Mouse (Mus musculus) kidney, embryonic 14.5 days (tissue): ENCODE data around the gene Atg5. TPM values are rescaled to one million over a fixed set of nuclear protein-coding genes. Genes with fewer than 3 reads are reported as not detected.
"Not testable (repeated sequence)": the region's sequence is repeated elsewhere in the genome, so short reads cannot be mapped to it uniquely, and the experiment has no call there.

Source experiments
- ATAC-seq: fragments of 200-750 bp; cut with Nextera tagmentation; 2 replicates; pipeline ENCODE4 v1.8.0; 2017; ENCODE audit warnings: moderate number of reproducible peaks, mild to moderate bottlenecking, moderate TSS enrichment, moderate library complexity; ENCODE audit not compliant: low FRiP score, low TSS enrichment
- H3K27ac ChIP-seq: fragments of 300-500 bp; sonication (generic); 2 replicates; pipeline ENCODE4 v1.5.1; 2014; ENCODE audit warnings: low read depth, mild to moderate bottlenecking, low read length, moderate library complexity, mixed read lengths
- H3K27me3 ChIP-seq: fragments of 300-500 bp; sonication (generic); 2 replicates; pipeline ENCODE4 v1.6.1; 2014; ENCODE audit warnings: mild to moderate bottlenecking, low read length; ENCODE audit not compliant: control insufficient read depth, insufficient read depth
- H3K36me3 ChIP-seq: fragments of 300-500 bp; sonication (generic); 2 replicates; pipeline ENCODE4 v1.6.1; 2014; ENCODE audit warnings: low read length, mixed read lengths; ENCODE audit not compliant: control insufficient read depth, insufficient read depth
- H3K4me1 ChIP-seq: fragments of 300-500 bp; sonication (generic); 2 replicates; pipeline ENCODE4 v1.6.1; 2014; ENCODE audit warnings: low read length, mixed read lengths; ENCODE audit not compliant: control insufficient read depth, insufficient read depth
- H3K4me2 ChIP-seq: fragments of 300-500 bp; sonication (generic); replicated peaks from 2 replicates; pipeline ENCODE4 v1.6.1; 2014; ENCODE audit warnings: low read depth, mild to moderate bottlenecking, low read length
- H3K4me3 ChIP-seq: fragments of 300-500 bp; sonication (generic); 2 replicates; pipeline ENCODE4 v1.5.1; 2014; ENCODE audit warnings: mild to moderate bottlenecking, low read length
- H3K9ac ChIP-seq: fragments of 300-500 bp; sonication (generic); 2 replicates; pipeline ENCODE4 v1.6.1; 2014; ENCODE audit warnings: low read depth, mild to moderate bottlenecking, low read length, moderate library complexity
- H3K9me3 ChIP-seq: fragments of 300-500 bp; sonication (generic); 2 replicates; pipeline ENCODE4 v1.6.1; 2016; ENCODE audit warnings: low read length; ENCODE audit not compliant: control insufficient read depth
- WGBS: fragments of 180-500 bp; shearing (Covaris S2); extraction: QIAGEN DNeasy Blood & Tissue Kit; methylation state at CpG from one replicate; pipeline ENCODE4 v1.1.7; 2014; 5-methylcytosine and 5-hydroxymethylcytosine counted together
- polyA plus RNA-seq: library from polyadenylated mRNA; unstranded; fragments of >200 nt; fragmentation: Nextera tagmentation; extraction: Ambion mirVana; gene quantifications from 2 replicates; pipeline ENCODE4 v1.2.1, GENCODE M21; 2014

The Atg5 gene
- polyA plus RNA-seq, 1 experiment from 2014 or later: 50.2 TPM

DNA sequence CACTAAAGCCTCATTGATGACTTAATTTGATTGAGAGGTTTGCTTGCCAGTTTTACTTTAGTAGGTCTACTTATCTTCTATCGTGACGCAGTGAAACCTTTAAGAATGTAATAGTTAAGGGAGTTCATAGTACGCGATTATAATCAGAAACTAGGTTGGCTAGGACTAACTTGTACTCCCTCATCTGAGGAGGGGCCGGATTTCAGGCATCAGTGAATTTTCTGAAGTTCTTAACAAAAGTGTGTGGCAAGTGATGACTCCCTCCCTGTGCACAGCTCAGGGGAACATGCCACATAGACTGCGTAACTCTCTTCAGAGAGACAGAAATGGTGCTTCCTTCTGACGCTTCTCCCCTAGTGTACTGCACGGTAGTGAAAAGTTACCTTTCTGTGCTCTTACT lies 55.7 kb downstream of the Atg5 start:
- Histone ChIP-seq H3K9ac (no peak overlapping the region), H3K27ac (no peak overlapping the region), H3K4me1 (0 out of 2 replicates have a peak, but pooled peaks cover 2% of the 10 kb centered on the region), H3K4me2 (no peak overlapping the region), H3K27me3 (no peaks in the 10 kb centered on the region), H3K36me3 (peaks cover 3% of the 10 kb centered on the region; the same call in 1 of the 2 replicates), H3K4me3 (no peak overlapping the region), H3K9me3 (no peaks in the 10 kb centered on the region)
- no peak for ATAC-seq
- 90% methylated on average over 8 of the region's 8 CpGs for WGBS

DNA sequence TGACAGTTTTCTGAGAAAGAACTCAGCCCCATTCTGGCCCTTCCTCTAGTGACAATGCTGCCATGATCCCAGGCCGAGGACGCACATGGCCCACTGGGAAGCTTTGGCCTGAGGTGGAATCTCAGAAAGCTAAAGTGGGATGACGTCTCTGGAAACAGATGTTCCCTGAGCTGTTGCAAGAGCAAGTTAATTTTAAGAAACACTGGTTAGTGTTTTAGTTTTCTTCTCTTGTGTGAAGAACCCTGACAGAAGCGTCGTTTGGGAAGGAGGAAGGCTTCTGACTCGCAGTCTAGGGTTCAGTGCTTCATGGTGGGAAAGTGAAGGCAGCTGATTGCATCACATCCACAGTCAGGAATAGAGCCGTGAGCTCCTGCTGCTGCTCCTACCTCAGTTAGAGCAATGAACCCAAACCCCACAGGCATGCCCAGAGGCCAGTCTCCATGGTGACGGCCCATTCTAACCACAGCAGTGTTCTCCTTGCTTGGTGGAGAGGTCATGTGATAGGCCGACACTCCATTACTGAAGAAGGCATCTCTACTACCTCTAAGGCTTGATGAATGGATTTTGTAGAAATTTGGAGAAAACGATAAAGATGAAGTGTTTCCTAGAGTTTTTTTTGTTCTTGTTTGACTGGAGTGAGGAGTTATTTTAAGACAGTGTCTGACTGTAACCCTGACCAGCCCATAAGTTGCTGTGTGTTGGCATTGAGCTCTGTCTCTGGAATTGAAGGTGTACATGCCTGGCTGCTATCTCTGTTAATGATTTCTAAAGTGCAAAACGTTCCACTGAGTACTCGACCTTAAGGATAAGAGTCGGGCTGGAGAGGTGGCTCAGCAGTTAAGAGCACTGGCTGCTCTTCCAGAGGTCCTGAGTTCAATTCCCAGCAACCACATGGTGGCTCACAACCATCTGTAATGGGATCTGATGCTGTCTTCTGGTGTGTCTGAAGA lies 57.7 kb downstream of the Atg5 start:
- no peak overlapping the region for H3K4me3 ChIP-seq
- no peak overlapping the region for H3K4me2 ChIP-seq
- 0 out of 2 replicates have a peak, but pooled peaks cover 2% of the 10 kb centered on the region for H3K4me1 ChIP-seq
- peaks cover 3% of the 10 kb centered on the region; the same call in 1 of the 2 replicates for H3K36me3 ChIP-seq
- H3K27ac ChIP-seq: no peak overlapping the region
- no peaks in the 10 kb centered on the region for H3K27me3 ChIP-seq
- H3K9me3 ChIP-seq: no peaks in the 10 kb centered on the region
- ATAC-seq: no peak
- no peak overlapping the region for H3K9ac ChIP-seq
- WGBS: 72% methylated on average over 13 of the region's 13 CpGs

DNA sequence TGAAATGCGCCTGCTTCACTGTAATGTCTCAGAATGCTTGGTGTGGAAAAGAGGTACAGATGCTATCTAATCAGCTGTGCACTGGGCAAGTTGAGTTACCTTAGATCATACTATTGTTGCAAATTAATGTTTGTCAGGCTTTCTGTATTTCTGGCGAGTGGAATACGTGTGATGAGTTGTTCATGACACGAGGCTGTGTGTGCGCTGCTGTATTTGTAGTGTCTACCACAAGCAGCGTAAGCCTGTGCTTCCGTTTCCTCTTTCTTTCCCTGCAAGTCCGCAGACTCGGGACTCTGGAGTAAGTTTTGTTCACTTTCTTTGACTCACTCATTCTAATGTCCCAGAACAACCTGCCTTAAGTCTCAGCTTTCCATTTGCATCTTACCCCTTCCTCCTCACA lies 58.9 kb downstream of the Atg5 start:
- Histone ChIP-seq H3K4me3 (no peak overlapping the region), H3K4me1 (0 out of 2 replicates have a peak, but pooled peaks cover 2% of the 10 kb centered on the region), H3K27ac (no peak overlapping the region), H3K4me2 (no peak overlapping the region), H3K9me3 (no peaks in the 10 kb centered on the region), H3K9ac (no peak overlapping the region), H3K36me3 (0 out of 2 replicates have a peak, but pooled peaks cover 3% of the 10 kb centered on the region), H3K27me3 (no peaks in the 10 kb centered on the region)
- WGBS: 93% methylated on average over 9 of the region's 9 CpGs
- ATAC-seq: no peak

DNA sequence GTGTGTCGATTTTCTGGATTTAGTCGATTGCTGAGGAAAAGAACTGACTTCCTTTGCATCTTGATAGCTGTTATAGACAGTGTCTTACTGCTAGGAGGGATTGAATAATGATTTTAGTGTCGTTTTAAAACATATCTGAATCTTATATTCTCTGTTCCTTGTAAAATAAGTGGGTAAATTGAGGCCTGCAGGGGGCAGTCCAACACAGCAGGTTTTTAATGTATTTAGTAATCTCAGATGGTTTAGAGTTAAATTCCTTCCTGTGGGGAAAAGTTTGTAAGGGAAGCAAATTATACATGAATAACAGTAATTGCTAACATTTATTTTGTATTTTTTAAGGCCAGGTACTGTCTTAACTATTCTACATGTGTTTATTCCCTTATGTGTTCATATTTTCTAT lies 60.2 kb downstream of the Atg5 start:
- Histone ChIP-seq H3K36me3 (no peaks in the 10 kb centered on the region), H3K9ac (no peak overlapping the region), H3K4me3 (no peak overlapping the region), H3K9me3 (no peaks in the 10 kb centered on the region), H3K4me2 (no peak overlapping the region), H3K27ac (no peak overlapping the region), H3K4me1 (0 out of 2 replicates have a peak, but pooled peaks cover under 1% of the 10 kb centered on the region), H3K27me3 (no peaks in the 10 kb centered on the region)
- WGBS: 73% methylated on average over 3 of the region's 3 CpGs
- ATAC-seq: no peak

DNA sequence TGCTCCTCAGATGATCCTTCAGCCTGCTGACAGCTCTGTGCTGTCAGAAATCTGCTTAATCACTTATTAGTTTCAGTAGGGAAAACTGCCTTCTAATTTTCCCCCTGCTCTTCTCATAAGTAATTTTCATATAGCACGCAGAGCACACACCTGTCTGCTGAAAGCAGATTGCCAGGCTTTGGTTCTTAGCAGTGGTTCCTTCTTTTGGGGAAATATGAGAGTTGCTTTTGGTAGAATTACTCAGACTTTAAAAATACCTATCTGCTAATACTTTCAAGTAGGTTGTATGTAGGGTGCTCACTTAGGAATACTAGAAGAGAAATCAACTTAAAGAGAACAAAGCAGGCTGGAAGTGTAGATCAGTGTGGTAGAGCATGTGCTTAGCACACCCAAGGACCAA lies 62.6 kb downstream of the Atg5 start:
- no peak for ATAC-seq
- Histone ChIP-seq H3K27ac (no peak overlapping the region), H3K4me3 (no peak overlapping the region), H3K9me3 (no peaks in the 10 kb centered on the region), H3K27me3 (no peaks in the 10 kb centered on the region), H3K4me2 (no peak overlapping the region), H3K36me3 (no peaks in the 10 kb centered on the region), H3K9ac (no peak overlapping the region), H3K4me1 (no peaks in the 10 kb centered on the region)
- WGBS: 96% methylated on average over 1 of the region's 1 CpGs

DNA sequence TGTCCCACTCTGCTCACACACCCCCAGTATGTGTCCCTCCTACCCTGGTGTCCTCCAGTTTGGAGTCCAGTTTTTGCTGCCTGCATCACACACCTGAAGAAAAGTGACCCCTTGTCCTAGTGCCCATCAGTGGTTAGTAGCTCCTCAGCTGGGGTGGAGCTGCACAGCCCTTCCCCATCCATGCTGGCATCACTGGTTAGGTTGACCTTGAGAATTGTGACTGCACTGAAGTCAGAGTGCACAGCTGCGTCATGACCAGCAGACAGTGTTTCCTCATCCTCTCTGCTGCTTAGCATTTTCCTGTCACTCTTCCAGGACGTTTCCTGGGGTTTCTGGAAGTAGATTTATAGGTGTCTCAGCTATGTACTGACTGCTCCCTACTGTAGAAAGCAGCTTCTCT lies 63.3 kb downstream of the Atg5 start:
- Histone ChIP-seq H3K4me3 (no peak overlapping the region), H3K9me3 (no peaks in the 10 kb centered on the region), H3K27ac (no peak overlapping the region), H3K4me1 (no peaks in the 10 kb centered on the region), H3K36me3 (no peaks in the 10 kb centered on the region), H3K27me3 (no peaks in the 10 kb centered on the region), H3K4me2 (no peak overlapping the region), H3K9ac (no peak overlapping the region)
- WGBS: 63% methylated on average over 2 of the region's 2 CpGs
- ATAC-seq: no peak

DNA sequence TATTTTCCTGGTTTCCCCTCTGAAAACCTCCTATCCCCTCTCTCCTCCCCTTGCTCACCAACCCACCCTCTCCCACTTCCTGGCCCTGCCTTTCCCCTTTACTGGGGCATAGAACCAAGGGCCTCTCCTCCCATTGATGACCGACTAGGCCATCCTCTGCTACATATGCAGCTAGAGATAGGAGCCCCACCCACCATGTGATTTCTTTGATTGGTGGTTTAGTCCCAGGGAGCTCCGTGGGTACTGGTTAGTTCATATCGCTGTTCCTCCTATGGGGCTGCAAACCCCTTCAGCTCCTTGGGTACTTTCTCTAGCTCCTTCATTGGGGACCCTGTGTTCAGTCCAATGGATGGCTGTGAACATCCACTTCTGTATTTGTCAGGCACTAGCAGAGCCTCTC lies 64.5 kb downstream of the Atg5 start:
- not testable (repeated sequence) for H3K27ac ChIP-seq, H3K4me1 ChIP-seq, H3K27me3 ChIP-seq, H3K4me3 ChIP-seq, H3K36me3 ChIP-seq, H3K9me3 ChIP-seq, H3K9ac ChIP-seq, ATAC-seq, H3K4me2 ChIP-seq
- WGBS: 91% methylated on average over 3 of the region's 3 CpGs

DNA sequence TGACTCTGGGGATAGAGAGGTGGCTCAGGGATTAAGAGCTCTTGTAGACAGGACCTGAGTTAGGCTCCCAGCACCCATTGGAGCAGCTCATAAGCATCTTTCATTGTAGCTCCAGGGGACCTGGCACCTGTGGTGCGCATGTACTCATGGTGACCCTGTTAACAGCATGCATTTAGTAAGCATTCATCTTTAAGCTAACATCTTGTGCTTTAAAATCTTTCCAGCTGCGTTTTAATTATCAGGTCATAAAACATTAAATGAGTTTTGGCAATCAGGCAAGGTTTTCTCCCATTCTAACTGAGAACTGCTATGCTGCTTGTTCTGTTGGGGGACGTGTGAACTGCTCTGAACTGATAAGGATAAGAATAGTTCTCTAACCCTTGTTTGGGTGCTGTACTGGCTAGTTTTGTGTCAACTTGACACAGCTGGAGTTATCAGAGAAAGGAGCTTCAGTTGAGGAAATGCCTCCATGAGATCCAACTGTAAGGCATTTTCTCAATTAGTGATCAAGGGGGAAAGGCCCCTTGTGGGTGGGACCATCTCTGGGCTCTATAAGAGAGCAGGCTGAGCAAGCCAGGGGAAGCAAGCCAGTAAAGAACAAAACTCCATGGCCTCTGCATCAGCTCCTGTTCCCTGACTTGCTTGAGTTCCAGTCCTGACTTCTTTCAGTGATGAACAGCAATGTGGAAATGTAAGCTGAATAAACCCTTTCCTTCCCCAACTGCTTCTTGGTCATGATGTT lies 68.7 kb downstream of the Atg5 start:
- not testable (repeated sequence) for ATAC-seq, H3K27ac ChIP-seq, H3K36me3 ChIP-seq, H3K4me1 ChIP-seq, H3K27me3 ChIP-seq, H3K4me2 ChIP-seq, H3K9me3 ChIP-seq, H3K4me3 ChIP-seq, H3K9ac ChIP-seq
- WGBS: 80% methylated on average over 3 of the region's 3 CpGs

DNA sequence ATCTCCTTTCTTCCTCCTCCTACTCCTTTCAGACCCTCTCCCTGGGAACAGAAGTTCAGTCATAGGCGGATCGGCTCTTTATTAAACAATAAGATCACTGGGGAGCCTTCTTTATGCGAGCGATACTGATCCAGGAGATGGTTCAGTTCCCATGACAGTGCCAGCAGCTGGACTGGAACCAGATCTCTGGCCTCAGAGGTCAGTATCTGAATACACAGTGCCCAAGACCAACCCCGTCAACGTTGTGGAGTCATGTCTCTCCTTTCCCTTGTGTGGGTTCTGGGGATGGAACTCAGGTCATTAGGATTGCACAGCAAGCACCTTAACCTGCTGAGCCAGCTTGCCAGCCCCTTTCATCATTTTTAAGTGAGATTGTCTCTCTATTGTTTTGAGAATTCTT lies 70.4 kb downstream of the Atg5 start:
- WGBS: 83% methylated on average over 6 of the region's 6 CpGs
- H3K27me3 ChIP-seq: no peaks in the 10 kb centered on the region
- ATAC-seq: no peak

More for the DNA sequence above, 70.4 kb downstream of the Atg5 start:
- Histone ChIP-seq H3K4me3 (no peak overlapping the region), H3K4me1 (no peaks in the 10 kb centered on the region), H3K9ac (no peak overlapping the region), H3K9me3 (no peaks in the 10 kb centered on the region), H3K36me3 (no peaks in the 10 kb centered on the region), H3K27ac (no peak overlapping the region), H3K4me2 (no peak overlapping the region)
